Mouse (Mus musculus) right cerebral cortex, postnatal 25 days (tissue): ENCODE results near the gene Aaas.

ENCODE experiments used
- DNase-seq: peaks from one replicate; pipeline ENCODE4 v3.0.0; 2022

Aaas gene

DNA sequence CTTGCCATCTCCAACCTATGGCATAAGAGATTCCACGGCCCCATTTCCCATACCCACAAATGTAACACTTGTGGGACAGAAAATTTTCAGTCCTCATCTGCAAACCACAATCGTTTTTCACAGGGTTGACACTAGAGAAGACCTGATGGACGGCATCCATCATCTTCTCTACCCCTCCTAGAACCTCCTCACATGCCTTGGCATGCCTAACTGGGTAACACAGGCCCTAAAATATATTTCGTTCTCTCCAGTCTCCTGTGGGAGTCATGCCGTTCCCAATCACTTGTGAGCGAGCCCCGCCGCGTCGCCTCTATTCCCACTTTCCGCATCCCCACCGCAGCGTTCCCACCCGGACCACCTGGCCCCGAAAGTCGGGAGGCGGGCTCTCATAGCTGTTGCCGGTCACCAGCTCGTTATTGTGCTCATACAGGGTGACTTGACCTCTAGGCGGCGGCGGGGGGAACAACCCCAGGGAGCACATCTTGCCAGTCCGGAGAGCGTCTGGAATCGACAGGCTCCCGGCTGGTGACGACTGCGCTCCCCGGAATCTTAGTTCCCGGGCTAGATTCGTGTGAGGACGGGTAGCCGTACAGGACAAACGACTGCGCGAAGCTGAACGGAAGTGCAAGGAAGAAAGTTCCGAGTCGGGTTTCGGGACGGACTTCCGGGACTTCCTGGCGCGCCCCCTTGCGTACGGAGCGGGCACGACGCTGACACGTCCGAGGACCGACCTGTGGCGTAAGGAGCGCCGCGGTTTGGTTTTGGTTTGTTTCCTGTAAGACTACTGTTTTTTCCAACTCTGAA, at the start of gene Aaas:
Gene Aaas (minus strand): TSS at position 634 of the 804 bp plus-strand sequence.
- DNase-seq: peak; percentile 90

DNA sequence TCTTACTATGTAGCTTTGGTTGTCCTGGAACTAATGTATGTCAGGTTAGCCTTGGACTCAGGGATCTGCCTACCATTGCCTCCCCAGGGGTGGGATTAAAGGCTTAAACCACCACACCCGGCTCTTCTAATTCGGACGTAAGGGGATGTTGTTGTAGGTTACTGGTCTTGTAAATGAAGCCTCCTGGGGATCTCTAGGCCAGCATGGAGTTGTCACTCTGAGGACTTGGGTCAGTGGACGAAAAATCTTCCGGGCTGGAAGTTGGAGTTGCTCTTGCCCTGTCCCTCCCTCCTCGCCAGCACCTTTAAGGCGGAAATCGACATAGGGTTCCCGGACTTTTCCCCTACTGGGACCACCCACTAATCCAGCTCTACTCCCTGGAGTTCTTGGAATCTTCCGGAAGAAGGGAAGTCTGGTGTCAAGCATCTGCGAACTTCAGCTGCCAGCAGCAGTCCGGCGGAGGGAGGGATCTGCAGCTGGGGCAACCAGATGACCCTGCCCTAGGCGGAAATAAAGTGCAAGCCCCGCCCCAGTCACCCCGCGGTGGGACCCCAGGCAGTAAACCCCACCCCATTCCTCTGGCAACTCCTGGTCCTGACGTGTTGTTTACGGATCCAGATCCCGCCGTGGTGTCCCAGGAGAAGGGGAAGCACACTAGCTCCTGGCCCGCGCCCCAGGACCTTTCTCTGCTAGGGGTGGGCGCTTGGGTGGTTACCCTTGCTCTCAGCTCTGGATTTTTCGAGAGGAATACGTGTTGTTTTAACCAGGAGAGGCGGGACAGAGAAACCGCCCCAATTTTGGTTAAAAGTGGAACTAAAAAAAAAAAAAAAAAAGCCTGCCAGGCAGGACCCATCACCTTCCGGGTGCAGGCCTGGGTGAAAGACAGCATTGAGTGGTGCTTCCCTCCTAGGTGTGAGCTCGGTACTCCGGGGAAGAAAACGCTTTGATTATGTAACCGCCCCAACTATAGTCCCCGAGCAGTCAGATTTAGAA, 49.0 kb upstream of the Aaas start:
- DNase-seq: peak; percentile 45

DNA sequence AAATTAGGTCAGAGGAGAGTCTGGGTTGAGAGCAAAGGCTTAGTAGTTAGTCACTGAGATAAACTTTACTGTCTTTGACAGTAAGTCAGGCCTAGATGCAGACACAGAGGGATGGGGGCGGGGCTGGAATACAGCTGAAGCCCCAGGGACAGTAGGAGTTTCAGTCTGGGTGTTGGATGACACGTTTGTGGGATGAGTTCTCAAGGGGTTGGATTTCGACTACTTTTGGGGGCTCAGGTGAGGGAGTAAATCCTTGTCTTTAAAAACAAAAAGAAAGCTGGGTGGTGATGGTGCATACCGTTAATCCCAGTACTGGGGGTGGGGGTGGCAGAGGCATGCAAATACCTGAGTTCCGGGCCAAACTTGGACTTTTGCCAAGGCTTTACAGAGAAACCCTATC, 48.1 kb upstream of the Aaas start:
- DNase-seq: no peak

DNA sequence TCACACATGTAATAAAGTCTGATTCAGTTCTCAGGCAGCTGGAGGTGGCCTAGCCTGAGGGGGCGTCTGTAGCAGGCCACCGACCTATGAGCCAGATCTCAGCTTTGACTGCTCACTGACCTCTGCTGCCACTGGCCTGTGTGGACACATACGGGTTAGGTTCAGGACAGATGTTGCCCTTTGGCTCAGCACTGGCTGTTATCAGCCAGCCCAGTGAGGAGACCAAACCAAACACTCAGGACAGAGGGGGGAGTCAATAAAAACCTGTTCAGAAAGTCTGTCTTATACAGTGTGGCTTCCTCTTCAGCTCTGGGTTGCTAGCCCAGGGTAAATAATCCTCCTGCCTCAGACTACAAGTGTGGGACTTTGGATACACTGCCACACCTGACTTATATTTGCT, 44.5 kb upstream of the Aaas start:
- DNase-seq: no peak

DNA sequence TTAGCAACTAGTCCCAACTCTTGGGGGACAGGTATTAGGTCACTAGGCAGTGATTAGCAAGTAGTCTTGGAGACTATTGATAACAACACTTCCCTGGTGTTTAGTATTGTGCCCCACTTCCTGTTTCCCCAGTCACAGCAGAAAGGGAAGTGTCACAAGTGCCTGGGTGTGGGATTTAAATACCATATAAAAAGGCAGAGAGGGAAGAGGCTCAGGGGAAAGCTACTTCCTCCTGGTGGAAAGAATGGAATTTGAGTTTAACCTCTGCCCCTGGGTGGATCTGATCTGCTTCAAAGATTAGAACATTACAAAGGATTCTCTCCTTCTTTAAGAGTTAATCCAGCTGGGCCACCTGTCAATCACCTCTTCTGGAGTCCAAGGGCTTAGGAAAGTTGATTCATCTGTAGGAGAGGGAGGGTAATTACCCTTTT, 43.0 kb upstream of the Aaas start:
- no peak for DNase-seq

DNA sequence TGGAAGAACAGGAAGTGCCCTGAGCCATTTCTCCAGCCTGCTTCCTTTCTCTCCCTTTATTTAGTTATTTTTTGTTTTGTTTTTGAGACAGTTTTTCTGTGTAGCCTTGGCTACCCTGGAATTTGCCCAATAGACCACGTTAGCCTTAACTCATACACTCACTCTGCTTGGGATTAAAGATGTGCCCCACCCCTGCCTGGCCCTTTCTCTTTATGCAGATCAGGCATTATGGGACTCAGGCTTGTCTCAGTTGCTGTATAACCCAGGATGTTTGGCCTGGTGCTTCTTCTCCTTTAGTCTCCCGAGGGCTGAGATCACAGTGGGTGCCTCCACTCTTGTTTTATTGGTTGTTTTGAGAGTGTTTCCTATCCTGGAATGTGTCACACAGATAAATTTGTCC, 41.9 kb upstream of the Aaas start:
- no peak for DNase-seq

DNA sequence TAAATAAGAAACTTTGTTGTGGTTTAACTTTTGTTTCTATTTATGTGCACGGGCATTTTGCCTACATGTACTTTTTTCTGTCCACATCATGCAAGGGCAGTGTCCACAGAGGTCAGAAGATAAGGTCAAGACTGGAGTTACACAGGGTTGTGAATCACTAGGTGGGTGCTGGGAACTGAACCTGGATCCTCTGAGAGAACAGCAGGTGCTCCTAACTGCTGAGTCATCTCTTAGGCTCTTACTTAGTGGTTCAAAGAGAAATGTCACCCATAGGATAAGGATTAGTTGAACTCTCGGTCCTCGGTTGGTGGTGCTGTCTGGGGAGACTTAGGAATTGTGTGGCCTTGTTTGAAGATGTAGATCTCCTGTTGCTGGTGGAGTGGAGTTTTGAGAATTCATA, 38.4 kb upstream of the Aaas start:
- DNase-seq: no peak

DNA sequence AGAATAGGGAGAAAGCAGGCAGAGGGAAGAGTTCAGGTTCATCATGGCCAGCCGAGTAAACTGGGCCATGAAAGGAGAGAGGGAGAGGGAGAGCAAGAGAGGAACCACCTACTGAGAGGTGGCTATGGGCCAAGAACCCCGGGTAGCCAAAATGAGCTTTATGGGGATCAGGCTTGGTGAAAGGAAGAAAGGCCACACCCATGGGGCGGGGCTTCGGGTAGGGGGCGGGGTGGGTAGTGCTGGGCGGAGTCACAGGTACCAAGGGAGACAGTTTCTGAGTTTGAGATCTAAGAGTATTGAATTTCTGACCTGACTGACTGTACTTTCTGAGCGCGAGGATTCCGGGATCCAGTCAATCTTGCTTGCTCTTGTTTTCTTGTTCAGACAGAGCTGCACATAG, 36.1 kb upstream of the Aaas start:
- DNase-seq: no peak

DNA sequence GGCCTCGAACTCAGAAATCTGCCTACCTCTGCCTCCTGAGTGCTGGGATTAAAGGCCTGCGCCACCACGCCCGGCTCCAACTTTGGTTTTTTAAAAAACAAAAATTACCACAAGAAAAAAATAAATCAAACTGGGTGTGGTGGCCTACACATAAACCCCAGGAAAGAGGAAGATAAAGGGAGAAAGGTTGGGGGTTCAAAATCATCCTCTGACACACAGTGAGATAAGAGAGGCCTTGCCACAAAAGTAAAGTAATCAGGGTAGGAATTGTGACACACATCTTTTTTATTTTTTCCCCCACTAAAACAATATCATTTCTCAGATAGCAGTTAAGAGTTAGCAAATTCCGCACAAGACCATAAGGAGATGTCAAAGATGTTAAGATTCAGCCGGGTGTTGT, 33.1 kb upstream of the Aaas start:
- no peak for DNase-seq

DNA sequence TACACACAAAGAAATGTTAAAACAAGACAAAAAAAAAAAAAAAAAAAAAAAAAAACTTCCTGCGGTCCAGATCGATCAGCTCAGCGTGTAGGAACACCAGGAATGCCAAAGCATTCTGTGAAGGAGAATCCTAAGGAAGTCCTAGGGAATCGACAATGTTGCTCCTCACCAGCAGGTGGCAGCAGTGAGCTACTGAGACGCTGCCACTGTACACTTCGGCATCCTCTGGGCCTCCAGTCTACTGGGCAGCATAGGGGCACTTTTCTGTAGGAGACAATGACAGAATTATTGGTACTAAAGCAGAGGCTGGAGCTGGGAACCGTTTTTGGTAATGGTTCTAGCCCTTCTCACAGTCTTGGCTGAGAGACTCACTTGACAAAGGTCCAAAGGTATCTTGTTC, 31.0 kb upstream of the Aaas start:
- DNase-seq: peak; percentile 77

DNA sequence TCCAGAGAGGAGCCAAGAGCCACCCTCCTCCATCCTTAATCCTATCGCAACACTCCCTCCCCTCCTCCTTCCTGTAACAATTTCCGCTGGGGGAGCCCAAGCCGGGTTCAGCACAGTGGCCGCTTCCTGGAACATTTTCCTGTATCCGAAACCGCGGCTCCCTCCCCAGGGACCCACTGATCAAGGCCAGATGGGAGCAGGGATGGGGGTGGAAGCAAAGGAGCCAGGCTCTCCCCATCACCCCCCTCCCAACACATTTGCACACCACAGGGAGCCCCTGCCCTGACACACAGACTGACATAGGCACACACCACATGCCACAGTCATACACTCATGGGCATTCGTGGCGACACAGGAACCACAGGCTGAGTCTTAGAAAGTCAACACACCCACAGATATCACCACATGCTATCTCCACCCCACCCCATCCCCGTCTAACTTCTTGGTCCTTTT, 27.3 kb upstream of the Aaas start:
- DNase-seq: no peak

DNA sequence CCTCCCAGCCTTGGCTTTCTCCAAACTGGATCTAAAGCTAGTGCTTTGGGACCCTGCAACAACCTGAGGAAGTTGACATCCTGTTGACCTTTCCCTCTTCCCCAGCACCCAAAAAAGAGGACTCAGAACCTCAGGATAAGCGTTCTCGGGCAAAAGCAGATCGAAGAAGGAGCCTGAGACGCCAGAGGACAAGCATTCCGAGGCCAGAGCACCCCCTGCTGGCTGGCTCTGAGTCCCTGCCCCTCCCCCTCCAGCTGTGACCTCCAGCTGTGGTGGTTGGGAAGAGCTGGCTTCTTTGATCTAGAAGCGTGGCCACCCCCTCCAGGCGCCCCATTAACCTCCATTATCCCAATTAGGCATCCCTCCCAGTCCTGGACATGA, 26.6 kb upstream of the Aaas start:
- DNase-seq: peak; percentile 55

DNA sequence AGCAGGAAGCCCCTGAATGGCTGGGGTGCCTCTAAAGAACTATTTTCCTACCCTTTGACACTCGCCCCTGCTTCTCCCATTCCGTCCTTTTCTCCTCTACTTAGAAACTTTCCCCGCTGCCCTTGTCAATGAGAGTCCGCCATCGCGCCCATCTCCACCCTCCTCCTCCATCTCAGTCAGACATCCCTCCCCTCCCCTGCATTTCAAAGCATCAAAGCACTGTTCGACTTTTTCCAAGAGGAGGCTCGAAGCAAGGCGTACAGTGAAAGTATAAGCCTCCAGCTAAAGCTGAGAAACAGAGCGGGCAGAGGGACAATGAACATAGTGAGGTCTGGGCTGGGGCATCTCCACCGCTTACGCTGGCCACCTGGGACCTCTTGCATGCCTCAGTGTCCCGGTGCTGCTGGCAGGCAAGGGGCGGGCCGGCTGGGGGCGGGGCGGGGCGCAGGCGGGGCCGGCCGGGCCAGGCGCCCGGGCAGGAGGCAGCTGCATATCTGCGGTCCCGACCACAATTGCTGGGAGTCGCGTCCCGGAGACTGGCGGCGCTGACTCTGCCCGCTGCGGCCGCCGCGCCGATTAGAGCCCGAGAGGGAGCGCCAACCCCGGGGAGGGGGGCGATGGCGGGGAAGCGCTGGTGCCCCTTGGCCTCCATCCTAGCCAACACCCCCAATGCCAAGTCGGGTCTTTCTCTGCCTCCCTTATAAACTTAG, 26.0 kb upstream of the Aaas start:
- peak; percentile 16 for DNase-seq

DNA sequence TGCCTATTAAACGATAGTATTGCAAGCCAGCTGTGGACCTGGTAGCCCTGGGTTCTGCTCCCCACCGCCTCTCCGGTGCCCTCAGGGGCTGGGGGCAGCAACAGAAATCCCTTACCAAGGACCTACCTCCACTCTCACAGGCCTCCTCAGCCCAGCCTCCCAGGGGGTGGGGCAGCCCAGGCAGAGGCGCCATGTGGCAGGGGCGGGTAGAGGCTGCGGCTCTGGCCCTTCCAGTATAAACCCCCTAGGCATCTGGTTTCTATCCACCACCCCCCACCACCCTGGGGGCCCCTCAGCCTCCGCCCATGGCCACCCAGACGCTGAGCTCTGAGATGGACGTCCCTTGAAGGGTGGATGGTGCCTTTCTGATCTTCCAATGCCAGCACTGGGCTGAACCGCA, 20.2 kb upstream of the Aaas start:
- no peak for DNase-seq

DNA sequence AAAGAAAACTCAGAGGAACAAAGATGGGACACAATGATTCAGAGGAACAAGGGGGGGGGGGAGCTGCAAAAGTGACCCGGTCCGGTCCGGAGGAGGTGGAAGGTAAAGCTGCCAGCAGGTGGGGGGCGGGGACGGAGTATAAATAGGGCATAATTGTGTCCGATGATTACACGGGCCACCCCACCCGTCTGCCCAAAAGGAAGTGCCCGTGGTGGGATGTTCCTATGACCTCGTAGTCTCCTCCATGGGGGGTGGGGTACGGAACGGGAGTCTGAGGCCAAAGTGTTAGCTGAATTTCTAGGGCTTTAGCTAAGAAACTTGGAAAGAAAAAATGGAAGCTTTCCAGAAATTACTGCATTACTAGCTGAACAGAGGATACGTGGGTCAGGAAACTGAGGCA, 19.4 kb upstream of the Aaas start:
- DNase-seq: no peak

DNA sequence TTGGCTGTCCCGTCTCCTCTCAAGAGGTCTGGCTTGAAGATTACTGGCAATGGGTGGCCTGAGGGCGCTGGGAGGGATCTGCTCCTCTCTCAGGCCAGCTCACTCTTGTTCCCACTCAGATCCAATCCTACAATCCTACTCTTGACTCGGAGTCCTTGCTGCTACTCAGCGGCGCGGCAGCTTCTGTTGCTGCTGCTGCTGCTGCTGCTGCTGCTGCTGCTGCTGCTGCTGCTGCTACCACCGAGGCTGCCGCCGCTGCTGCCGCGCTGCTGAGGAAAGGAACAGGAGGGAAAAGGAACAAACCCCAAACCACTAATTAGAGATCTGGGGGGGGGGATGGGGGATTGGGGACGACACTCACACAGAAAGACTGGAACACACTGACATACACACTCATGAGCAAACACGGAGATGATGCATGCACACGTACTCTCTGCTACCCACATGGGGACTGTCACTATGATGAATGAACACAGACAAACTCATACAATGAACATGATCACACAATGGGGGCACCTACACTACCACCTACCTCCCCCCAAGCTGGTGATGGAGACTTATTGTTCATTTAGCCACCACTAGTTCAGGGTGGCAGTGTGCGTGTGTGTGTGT, 16.3 kb upstream of the Aaas start, which contains the start of gene Sp7:
Gene Sp7 (minus strand): TSS at position 450 of the 612 bp plus-strand sequence.
- no peak for DNase-seq

DNA sequence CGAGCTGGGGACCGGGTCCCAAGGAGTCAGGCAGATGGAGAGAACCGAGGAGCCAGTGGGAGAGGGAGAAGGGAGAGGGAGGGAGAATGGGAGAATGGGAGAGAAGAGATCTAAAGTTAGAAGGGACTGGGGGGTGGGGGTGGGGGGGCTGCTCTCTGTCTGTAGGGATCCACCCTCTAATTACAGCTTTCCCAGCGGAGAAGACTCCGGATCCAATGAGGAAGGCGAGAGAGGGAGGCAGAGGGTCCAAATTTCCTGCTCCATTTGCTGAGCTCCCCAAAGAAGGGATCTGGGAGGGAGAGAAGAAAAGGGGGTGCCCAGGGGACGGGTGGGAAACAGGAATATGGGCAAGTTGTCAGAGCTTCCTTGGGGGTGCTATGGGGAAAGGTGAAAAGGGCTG, 15.7 kb upstream of the Aaas start:
- no peak for DNase-seq

DNA sequence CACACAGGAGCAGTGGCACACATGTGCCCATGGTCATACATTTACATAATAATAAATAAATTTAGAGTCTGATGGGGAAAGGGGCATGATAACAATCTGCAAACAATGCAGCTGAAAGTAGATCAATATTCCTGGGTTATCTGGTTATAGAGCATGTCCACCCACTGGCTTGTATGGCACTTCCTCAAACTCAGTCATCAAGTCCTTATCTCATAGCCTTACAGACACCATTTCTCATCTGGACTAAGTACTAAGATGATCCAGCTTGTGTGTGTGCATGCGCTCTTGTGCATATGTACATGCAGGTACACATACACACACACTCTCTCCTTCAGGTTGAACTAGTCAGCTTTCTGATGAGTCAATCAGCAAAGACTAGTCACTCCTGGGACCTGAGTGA, 14.1 kb upstream of the Aaas start:
- no peak for DNase-seq

DNA sequence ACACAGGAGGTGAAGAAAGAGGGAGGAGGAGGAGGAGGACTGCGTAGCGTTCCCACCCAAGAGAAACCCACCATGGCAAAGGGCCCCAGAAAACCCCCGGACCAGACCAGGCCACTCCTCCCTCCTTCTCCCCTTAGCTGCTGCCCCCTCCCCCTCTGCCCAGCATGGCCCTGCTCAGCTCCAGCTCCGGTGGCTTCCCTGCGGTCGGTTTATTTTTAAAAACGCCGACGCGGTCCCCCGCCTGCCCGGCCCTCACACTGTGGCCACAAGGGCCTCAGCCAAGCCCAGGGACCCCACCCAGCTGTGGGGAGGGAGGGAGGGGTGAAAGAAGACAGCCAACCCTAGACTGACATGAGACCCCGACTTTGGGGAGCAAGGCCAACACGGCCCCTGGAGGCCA, 12.1 kb upstream of the Aaas start:
- DNase-seq: no peak

DNA sequence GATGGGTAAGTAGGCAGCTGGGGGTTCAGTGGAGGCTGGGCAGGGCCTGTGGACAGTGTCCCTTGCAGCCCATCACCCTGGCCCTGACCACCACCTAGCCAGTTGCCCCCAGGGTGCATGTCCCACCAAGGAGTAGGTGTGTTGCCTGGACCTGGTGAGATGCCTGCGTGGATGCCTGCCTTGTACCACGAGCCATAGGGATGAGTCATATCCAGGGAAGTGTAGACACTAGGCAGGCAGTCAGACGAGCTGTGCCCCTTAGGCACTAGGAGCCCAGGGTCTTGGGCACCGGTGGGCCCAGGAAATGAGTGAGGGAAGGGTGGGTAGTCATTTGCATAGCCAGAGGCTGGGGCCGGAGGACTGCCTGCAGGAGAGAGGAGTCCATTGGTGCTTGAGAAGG, 8.3 kb upstream of the Aaas start:
- no peak for DNase-seq

DNA sequence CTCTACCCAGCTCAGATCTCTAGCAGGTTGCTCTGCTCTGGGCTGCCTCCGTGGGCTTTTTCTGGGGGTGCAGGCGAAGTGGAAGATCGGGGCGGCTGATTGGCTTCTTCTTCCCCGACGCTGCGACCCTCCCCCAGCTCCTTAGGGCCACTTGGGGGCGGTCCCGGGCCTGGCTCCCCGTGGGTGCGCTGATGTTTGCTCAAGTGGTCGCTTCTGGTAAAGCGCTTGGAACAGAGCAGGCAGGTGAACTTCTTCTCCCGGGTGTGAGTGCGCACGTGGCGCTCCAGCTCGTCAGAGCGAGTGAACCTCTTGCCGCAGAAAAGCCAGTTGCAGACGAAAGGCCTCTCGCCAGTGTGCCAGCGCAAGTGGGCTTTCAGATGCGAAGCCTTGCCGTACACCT, 7.6 kb upstream of the Aaas start:
- DNase-seq: no peak

DNA sequence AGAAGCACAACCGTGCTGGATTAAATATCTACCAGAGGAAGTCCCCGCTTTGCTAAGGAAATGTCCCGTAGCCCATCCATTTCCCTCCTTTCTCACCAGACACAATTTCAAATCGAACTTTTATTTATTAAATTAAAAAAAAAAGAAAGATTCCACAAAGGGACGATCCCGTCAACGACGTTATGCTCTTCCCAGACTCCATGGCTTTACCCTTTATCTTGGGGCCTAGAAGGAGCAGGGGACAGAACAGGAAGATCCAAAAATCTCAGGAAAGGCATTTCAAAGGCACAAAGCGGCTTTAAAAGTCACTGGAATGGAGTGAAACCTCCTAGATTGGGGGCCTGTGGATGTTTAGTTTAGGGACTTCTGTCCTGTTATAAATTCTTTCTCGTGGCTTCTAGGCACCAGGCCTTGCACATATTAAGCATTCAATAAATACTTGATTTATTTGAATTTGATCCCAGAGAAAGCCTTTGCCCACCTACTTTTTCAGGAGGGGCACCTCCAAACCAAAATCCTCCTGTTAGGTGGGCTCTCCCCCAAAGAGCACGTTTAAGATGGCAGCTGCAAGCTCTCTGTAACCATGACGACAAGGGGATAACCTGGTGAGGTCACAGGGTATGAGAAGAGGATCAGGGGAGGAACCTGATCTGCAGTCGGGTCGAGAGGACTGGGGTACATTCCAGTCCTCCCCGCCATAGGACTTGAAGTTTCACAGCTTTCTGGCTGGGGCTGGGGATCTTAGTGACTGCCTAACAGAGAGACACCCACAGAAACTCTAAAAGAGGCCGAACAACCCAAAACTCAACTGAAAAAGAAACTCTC, 6.1 kb upstream of the Aaas start:
- DNase-seq: no peak
